Mouse (Mus musculus) adrenal gland, postnatal 4 days (tissue): ENCODE measurements around the gene Bend3. TPM values are rescaled to one million over a fixed set of nuclear protein-coding genes. Genes with fewer than 3 reads are reported as not detected.

Experiments used
- DNase-seq, 2 experiments: peaks; one replicate each; pipeline ENCODE4 v3.0.0; 2021 to 2022; ENCODE audit warnings: low spot score in 2 of 2, mixed read lengths in 2 of 2
- long read RNA-seq, 2 experiments: library from polyadenylated mRNA; stranded (forward); transcript quantifications; one replicate each; pipeline ENCODE4 v2.0.0; 2021
- total RNA-seq, 2 experiments: library from RNA; stranded (reverse); gene quantifications; 2 replicates each; pipeline ENCODE4 v1.2.3; 2021

Gene Bend3
- total RNA-seq, result 10 to 100 TPM; 11.0 to 14.0 TPM
- long read RNA-seq, experiment 1, result 0 reads
- long read RNA-seq, experiment 2, full-length matches to known transcripts, result 3 of 6 reads
- long read RNA-seq, experiment 2, partial matches to known transcripts, result 2 of 6 reads
- long read RNA-seq, experiment 2, other reads (novel, unspliced or antisense), result 1 of 6 reads

GRCm38 (mm10) chr10:43478751-43479435 is at the start of gene Bend3:
Gene Bend3, plus strand, starts transcription at chr10:43478831.
- peak; percentile 13 to 20 for DNase-seq

- DNase-seq, result no peak
Observed at GRCm38 (mm10) chr10:43430606-43431005, 48.0 kb upstream of the Bend3 start.

- DNase-seq, result no peak
Observed at GRCm38 (mm10) chr10:43434326-43434725, 44.3 kb upstream of the Bend3 start.

- no peak for DNase-seq
Observed at GRCm38 (mm10) chr10:43435757-43436156, 42.9 kb upstream of the Bend3 start.

GRCm38 (mm10) chr10:43439492-43439941 is 39.1 kb upstream of the Bend3 start:
- DNase-seq, result no peak

- DNase-seq, result no peak
Observed at GRCm38 (mm10) chr10:43440050-43440449, 38.6 kb upstream of the Bend3 start.

GRCm38 (mm10) chr10:43440981-43441740 is 37.5 kb upstream of the Bend3 start:
- no peak for DNase-seq

- no peak for DNase-seq
Observed at GRCm38 (mm10) chr10:43448656-43449055, 30.0 kb upstream of the Bend3 start.

- DNase-seq, result peak; percentile 15 to 50
Observed at GRCm38 (mm10) chr10:43451848-43452662, 26.6 kb upstream of the Bend3 start.

GRCm38 (mm10) chr10:43452663-43452996 is 26.0 kb upstream of the Bend3 start:
- DNase-seq, result no peak

- DNase-seq, result no peak
Observed at GRCm38 (mm10) chr10:43454219-43454618, 24.4 kb upstream of the Bend3 start.

- no peak for DNase-seq
Observed at GRCm38 (mm10) chr10:43454671-43455070, 24.0 kb upstream of the Bend3 start.

GRCm38 (mm10) chr10:43462821-43463220 is 15.8 kb upstream of the Bend3 start:
- DNase-seq, result no peak

GRCm38 (mm10) chr10:43463227-43463626 is 15.4 kb upstream of the Bend3 start:
- DNase-seq, result no peak

- DNase-seq, result no peak
Observed at GRCm38 (mm10) chr10:43466223-43466622, 12.4 kb upstream of the Bend3 start.

- no peak for DNase-seq
Observed at GRCm38 (mm10) chr10:43467659-43468058, 11.0 kb upstream of the Bend3 start.

GRCm38 (mm10) chr10:43468293-43468692 is 10.3 kb upstream of the Bend3 start:
- DNase-seq, result no peak

- DNase-seq, result no peak
Observed at GRCm38 (mm10) chr10:43475376-43475775, 3.3 kb upstream of the Bend3 start.

GRCm38 (mm10) chr10:43477459-43477858 is 1.2 kb upstream of the Bend3 start:
- no peak for DNase-seq

GRCm38 (mm10) chr10:43477865-43478681 is 558 bp upstream of the Bend3 start:
- peak in 1 of 2 experiments; percentile 26 for DNase-seq
